Mouse (Mus musculus) frontal cortex, adult (tissue): ENCODE data around the gene Asic2.

Source experiments
- ATAC-seq: cut with Nextera tagmentation; 2 replicates; pipeline ENCODE4 v1.9.2; 2017; ENCODE audit warnings: mild to moderate bottlenecking, moderate library complexity, mixed read lengths; ENCODE audit not compliant: low TSS enrichment

The Asic2 gene

GRCm38 (mm10) chr11:81968401-81968881, at the start of gene Asic2:
Gene Asic2, minus strand, starts transcription at chr11:81968457.
- ATAC-seq, result peak; percentile 62

- no peak for ATAC-seq
These were observed 48.0 kb upstream of the Asic2 start for GRCm38 (mm10) chr11:82016181-82016780.

- no peak for ATAC-seq
These were observed 46.8 kb upstream of the Asic2 start for GRCm38 (mm10) chr11:82015066-82015465.

GRCm38 (mm10) chr11:82013756-82014155, 45.5 kb upstream of the Asic2 start:
- ATAC-seq, result no peak

GRCm38 (mm10) chr11:82011411-82012193, 43.3 kb upstream of the Asic2 start:
- ATAC-seq, result peak; percentile 65; the same call in 1 of the 2 replicates

GRCm38 (mm10) chr11:82010115-82010514, 41.9 kb upstream of the Asic2 start:
- ATAC-seq, result peak; percentile 81

- ATAC-seq, result no peak
These were observed 38.7 kb upstream of the Asic2 start for GRCm38 (mm10) chr11:82006796-82007423.

- ATAC-seq, result no peak
These were observed 36.6 kb upstream of the Asic2 start for GRCm38 (mm10) chr11:82004810-82005209.

- no peak for ATAC-seq
These were observed 32.3 kb upstream of the Asic2 start for GRCm38 (mm10) chr11:82000581-82000980.

- ATAC-seq, result no peak
These were observed 31.2 kb upstream of the Asic2 start for GRCm38 (mm10) chr11:81999469-81999868.

- ATAC-seq, result no peak
These were observed 30.4 kb upstream of the Asic2 start for GRCm38 (mm10) chr11:81998646-81999045.

- no peak for ATAC-seq
These were observed 28.8 kb upstream of the Asic2 start for GRCm38 (mm10) chr11:81997085-81997484.

- peak; percentile 81 for ATAC-seq
These were observed 28.1 kb upstream of the Asic2 start for GRCm38 (mm10) chr11:81996172-81996841.

GRCm38 (mm10) chr11:81983146-81983545, 14.9 kb upstream of the Asic2 start:
- ATAC-seq, result peak; percentile 83

GRCm38 (mm10) chr11:81982191-81982590, 13.9 kb upstream of the Asic2 start:
- no peak for ATAC-seq

GRCm38 (mm10) chr11:81974577-81974976, 6.3 kb upstream of the Asic2 start:
- peak; percentile 92 for ATAC-seq

- ATAC-seq, result no peak
These were observed 5.4 kb upstream of the Asic2 start for GRCm38 (mm10) chr11:81973699-81974098.

GRCm38 (mm10) chr11:81972044-81972443, 3.8 kb upstream of the Asic2 start:
- ATAC-seq, result no peak

GRCm38 (mm10) chr11:81966626-81967289, 1.5 kb downstream of the Asic2 start:
- ATAC-seq, result peak; percentile 53

GRCm38 (mm10) chr11:81965653-81966625, 2.3 kb downstream of the Asic2 start:
- peak; percentile 23 for ATAC-seq
